Mouse (Mus musculus) thymus, postnatal 14 days (tissue): ENCODE data around the gene Mrps27.

Experiments
- DNase-seq: peaks from one replicate; pipeline ENCODE4 v3.0.0; 2021

Gene Mrps27

GRCm38 (mm10) chr13:99442434-99443249 lies 98.1 kb downstream of the Mrps27 start:
- DNase-seq: no peak

- DNase-seq: no peak
Measured at GRCm38 (mm10) chr13:99443484-99444175, 99.0 kb downstream of the Mrps27 start.

- no peak for DNase-seq
Measured at GRCm38 (mm10) chr13:99444431-99444871, 99.9 kb downstream of the Mrps27 start.

- no peak for DNase-seq
Measured at GRCm38 (mm10) chr13:99444880-99445279, 100.3 kb downstream of the Mrps27 start.

GRCm38 (mm10) chr13:99447002-99447401 lies 102.4 kb downstream of the Mrps27 start:
- no peak for DNase-seq

- DNase-seq: no peak
Measured at GRCm38 (mm10) chr13:99447403-99448199, 103.0 kb downstream of the Mrps27 start.

GRCm38 (mm10) chr13:99448278-99448677 lies 103.7 kb downstream of the Mrps27 start:
- no peak for DNase-seq

- DNase-seq: no peak
Measured at GRCm38 (mm10) chr13:99449547-99449946, 105.0 kb downstream of the Mrps27 start.

- DNase-seq: no peak
Measured at GRCm38 (mm10) chr13:99450766-99451165, 106.2 kb downstream of the Mrps27 start.

- DNase-seq: no peak
Measured at GRCm38 (mm10) chr13:99451276-99451675, 106.7 kb downstream of the Mrps27 start.

- no peak for DNase-seq
Measured at GRCm38 (mm10) chr13:99452444-99452843, 107.9 kb downstream of the Mrps27 start.

GRCm38 (mm10) chr13:99454977-99455376 lies 110.4 kb downstream of the Mrps27 start:
- DNase-seq: no peak

- DNase-seq: no peak
Measured at GRCm38 (mm10) chr13:99458658-99459386, 114.2 kb downstream of the Mrps27 start.

- no peak for DNase-seq
Measured at GRCm38 (mm10) chr13:99459612-99460011, 115.0 kb downstream of the Mrps27 start.

- DNase-seq: no peak
Measured at GRCm38 (mm10) chr13:99461886-99462285, 117.3 kb downstream of the Mrps27 start.

- DNase-seq: no peak
Measured at GRCm38 (mm10) chr13:99464551-99464950, 120.0 kb downstream of the Mrps27 start.
